Mouse (Mus musculus): Measurements from ENCODE around the gene Hils1. TPM values are rescaled to one million over a fixed set of nuclear protein-coding genes. Genes with fewer than 3 reads are reported as not detected.
"Not testable (repeated sequence)": the region's sequence is repeated elsewhere in the genome, so short reads cannot be mapped to it uniquely, and the experiment has no call there.

Gene Hils1
- polyA plus RNA-seq, 1 experiment from 2014 or later, result not detected

DNA sequence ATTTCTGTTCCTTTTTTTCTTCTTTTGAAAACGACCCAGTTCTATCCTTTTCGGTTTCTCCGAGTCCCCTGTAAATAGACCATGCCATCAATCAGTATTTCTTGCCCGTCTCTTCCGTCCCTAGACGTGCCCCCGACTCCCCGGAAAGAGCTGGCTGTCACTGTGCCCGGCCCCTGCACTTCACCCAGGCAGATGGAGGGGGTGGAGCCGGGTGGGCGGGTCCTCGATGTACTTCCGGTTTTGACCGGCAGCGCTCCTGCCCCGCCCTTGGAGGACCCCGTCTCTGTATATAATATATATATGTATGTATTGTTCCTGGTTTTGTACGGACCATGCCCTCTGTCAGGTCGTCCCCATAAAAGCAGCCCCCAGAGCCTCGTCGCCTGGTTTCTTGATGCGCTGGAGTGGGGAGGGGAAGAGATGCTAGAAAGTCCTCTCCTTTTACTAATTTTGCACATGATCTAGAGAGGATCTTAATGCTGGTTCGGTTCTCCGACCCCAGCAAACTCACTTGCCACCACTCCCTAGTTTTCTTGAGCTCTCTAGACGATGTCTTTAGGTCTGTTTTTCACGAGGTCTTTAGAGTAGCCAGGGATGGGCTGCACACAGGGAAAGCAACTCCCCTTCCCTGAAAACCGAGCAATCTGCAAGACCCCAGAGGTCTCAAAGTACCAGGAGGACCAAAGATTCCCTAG, 39.3 kb downstream of the Hils1 start:
- WGBS, result 3% methylated on average over 27 of the region's 27 CpGs
- Histone ChIP-seq H3K27me3 (replicated peaks; ENCODE audit: control insufficient read depth, insufficient read depth, low read length) (0 out of 2 replicates have a peak, but pooled peaks cover 3% of the 10 kb centered on the region), H3K9ac (ENCODE audit: low read depth, low read length) (peak overlapping the region; percentile 72), H3K9me3 (ENCODE audit: control insufficient read depth, low read length) (no peaks in the 10 kb centered on the region), H3K4me3 (ENCODE audit: low read depth, low read length) (peak overlapping the region; percentile 50), H3K4me1 (replicated peaks; ENCODE audit: control insufficient read depth, insufficient read depth, low read length) (peaks cover 67% of the 10 kb centered on the region), H3K36me3 (ENCODE audit: control insufficient read depth, insufficient read depth, low read length) (peaks cover 31% of the 10 kb centered on the region), H3K4me2 (peak overlapping the region; percentile 89), H3K27ac (ENCODE audit: low read depth, low read length) (peak overlapping the region; percentile 73)
- ATAC-seq (replicated peaks; ENCODE audit: low FRiP score) (peak; percentile 67), DNase-seq (ENCODE audit: low spot score) (peak; percentile 87)

DNA sequence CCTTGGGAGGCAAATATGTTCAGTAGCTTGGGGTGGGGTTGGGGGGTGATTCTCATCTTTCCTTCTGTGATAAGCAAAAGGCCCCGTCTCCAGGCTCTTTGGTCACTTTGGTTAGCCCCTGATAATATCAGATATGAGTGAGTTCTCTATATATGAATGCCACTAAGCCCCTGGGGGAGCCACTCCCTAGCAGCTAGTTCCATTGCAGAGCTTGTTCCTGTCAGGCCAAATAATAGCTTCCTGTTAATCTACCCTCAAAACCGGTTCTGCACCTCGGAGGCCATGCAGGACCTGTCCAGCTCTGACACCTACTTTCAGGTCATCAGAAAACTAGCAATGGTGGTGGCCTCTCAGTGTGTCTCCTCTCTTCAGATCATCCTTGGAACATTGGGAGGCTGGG, 40.0 kb downstream of the Hils1 start:
- Histone ChIP-seq H3K36me3 (ENCODE audit: control insufficient read depth, insufficient read depth, low read length) (peaks cover 24% of the 10 kb centered on the region), H3K4me3 (ENCODE audit: low read depth, low read length) (no peak overlapping the region), H3K4me1 (replicated peaks; ENCODE audit: control insufficient read depth, insufficient read depth, low read length) (peaks cover 62% of the 10 kb centered on the region), H3K9me3 (ENCODE audit: control insufficient read depth, low read length) (no peaks in the 10 kb centered on the region), H3K27me3 (replicated peaks; ENCODE audit: control insufficient read depth, insufficient read depth, low read length) (0 out of 2 replicates have a peak, but pooled peaks cover 3% of the 10 kb centered on the region), H3K9ac (ENCODE audit: low read depth, low read length) (peak overlapping the region; percentile 72; the same call in 1 of the 2 replicates), H3K27ac (ENCODE audit: low read depth, low read length) (peak overlapping the region; percentile 73), H3K4me2 (peak overlapping the region; percentile 89)
- 44% methylated on average over 3 of the region's 3 CpGs for WGBS
- ATAC-seq (replicated peaks; ENCODE audit: low FRiP score) (no peak), DNase-seq (ENCODE audit: low spot score) (no peak)

DNA sequence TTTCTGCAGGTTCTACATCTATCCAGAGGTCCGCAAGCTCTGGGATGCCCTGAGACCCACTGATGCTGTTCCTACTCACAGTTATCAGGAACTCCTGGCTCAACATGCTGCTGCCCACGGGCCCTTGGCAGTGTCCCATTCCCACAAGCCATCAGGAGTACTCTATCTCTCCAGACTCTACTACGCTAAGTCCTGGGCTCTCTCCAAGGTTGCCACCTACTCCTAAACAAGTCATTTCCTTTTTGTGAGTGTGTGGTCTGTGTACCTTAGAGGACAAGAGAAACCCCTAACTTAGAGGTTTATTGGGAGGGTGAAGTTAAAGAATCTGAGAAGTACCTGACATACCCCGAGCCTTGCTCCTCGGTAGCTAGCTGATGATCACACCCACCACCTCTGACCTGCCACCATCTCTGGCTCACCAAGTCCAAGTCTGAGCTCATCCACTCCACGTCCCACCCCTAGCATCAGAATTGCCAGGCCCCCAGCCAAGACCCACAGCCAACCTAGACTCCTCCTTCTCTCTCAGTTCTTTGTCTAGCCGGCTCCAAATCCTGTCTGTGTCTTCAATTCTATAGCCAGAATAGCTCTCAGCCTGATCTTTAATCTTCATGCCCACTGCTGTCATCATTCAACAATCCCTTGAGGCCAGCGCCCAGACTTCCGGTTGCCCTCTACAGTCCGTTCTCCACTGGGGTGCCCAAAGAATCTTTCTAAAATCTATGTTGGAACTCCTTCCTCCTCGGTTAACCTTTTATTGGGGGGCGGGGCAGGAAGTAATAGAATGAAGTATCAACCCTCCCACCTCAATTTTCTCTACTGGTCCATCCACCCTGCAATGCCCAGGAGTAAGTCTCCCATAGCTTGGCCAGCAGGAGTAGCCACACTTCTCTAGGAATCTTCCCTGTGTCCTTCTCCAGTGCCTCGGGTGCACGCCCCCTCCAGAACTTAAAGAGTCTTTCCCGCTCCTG, 41.6 kb downstream of the Hils1 start:
- WGBS, result 34% methylated on average over 15 of the region's 15 CpGs
- Histone ChIP-seq H3K27ac (ENCODE audit: low read depth, low read length) (peak overlapping the region; percentile 99), H3K9me3 (ENCODE audit: control insufficient read depth, low read length) (no peaks in the 10 kb centered on the region), H3K27me3 (replicated peaks; ENCODE audit: control insufficient read depth, insufficient read depth, low read length) (0 out of 2 replicates have a peak, but pooled peaks cover 3% of the 10 kb centered on the region), H3K9ac (ENCODE audit: low read depth, low read length) (peak overlapping the region; percentile 97), H3K4me2 (peak overlapping the region; percentile 96), H3K4me1 (replicated peaks; ENCODE audit: control insufficient read depth, insufficient read depth, low read length) (peaks cover 59% of the 10 kb centered on the region), H3K36me3 (ENCODE audit: control insufficient read depth, insufficient read depth, low read length) (peaks cover 17% of the 10 kb centered on the region; the same call in 1 of the 2 replicates), H3K4me3 (ENCODE audit: low read depth, low read length) (peak overlapping the region; percentile 91)
- no peak for ATAC-seq (replicated peaks; ENCODE audit: low FRiP score)
- no peak for DNase-seq (ENCODE audit: low spot score)

DNA sequence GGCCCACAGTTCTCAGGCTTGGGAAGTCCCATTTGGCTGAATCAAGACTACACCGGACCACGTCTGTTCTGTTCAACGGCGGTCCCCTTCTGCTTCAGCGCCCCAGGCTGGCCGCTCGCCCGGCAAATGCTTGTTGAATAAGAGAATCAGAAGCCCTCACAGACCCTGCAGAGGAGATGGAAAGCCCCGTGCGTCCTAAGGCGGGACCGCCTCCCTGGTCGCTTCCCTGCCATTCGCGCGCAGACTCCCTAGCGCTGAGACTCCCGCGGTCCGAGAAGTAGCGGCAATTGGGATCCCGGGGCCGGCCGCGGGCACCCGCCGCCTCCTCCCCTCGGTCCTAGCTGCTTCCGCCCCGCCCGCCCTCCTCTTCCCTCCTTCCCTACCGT, 42.2 kb downstream of the Hils1 start, which contains the start of gene Samd14:
Gene Samd14, plus strand, starts transcription at position 251 of the 386 bp plus-strand sequence.
- Histone ChIP-seq H3K27me3 (replicated peaks; ENCODE audit: control insufficient read depth, insufficient read depth, low read length) (0 out of 2 replicates have a peak, but pooled peaks cover 3% of the 10 kb centered on the region), H3K4me1 (replicated peaks; ENCODE audit: control insufficient read depth, insufficient read depth, low read length) (peaks cover 64% of the 10 kb centered on the region), H3K9me3 (ENCODE audit: control insufficient read depth, low read length) (no peaks in the 10 kb centered on the region), H3K4me2 (peak within 1 kb of the TSS; percentile 96), H3K27ac (ENCODE audit: low read depth, low read length) (peak within 1 kb of the TSS; percentile 99), H3K36me3 (ENCODE audit: control insufficient read depth, insufficient read depth, low read length) (peaks cover 19% of the 10 kb centered on the region), H3K9ac (ENCODE audit: low read depth, low read length) (peak within 1 kb of the TSS; percentile 97), H3K4me3 (ENCODE audit: low read depth, low read length) (peak within 1 kb of the TSS; percentile 91)
- 0% methylated on average over 32 of the region's 32 CpGs for WGBS
- DNase-seq (ENCODE audit: low spot score), result peak; percentile 78
- ATAC-seq (replicated peaks; ENCODE audit: low FRiP score), result peak; percentile 22; the same call in 1 of the 2 replicates

DNA sequence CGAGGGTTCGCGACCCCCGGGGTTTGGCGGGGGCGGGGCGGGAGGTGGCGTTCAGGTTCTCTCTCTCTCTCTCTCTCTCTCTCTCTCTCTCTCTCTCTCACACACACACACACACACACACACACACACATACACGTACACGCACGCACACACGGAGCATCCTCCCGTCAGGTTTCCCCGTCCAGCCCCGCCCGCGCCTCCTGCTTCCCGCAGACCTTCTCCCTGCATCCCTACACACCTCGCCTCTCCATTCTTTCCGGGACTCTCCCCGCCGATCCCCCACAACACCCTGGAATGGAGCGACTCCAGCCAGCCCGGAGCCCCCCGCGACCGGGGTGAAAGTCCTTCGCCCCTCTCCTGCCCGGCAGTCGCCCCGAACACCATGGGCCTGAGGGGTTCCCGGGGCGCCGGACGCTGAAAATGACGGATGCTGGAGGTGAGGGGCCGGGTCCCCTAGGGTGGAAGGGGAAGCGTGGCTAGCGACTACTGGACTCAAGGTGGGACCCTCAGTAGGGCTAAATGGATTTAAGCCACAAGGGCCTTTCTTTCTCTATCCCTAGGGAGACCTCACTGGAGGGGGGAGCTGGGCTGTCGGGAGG, 42.8 kb downstream of the Hils1 start:
- Histone ChIP-seq H3K9ac (ENCODE audit: low read depth, low read length) (peak overlapping the region; percentile 97), H3K4me3 (ENCODE audit: low read depth, low read length) (peak overlapping the region; percentile 91), H3K27me3 (replicated peaks; ENCODE audit: control insufficient read depth, insufficient read depth, low read length) (0 out of 2 replicates have a peak, but pooled peaks cover 3% of the 10 kb centered on the region), H3K36me3 (ENCODE audit: control insufficient read depth, insufficient read depth, low read length) (peaks cover 13% of the 10 kb centered on the region), H3K4me2 (peak overlapping the region; percentile 96), H3K4me1 (replicated peaks; ENCODE audit: control insufficient read depth, insufficient read depth, low read length) (peaks cover 63% of the 10 kb centered on the region), H3K27ac (ENCODE audit: low read depth, low read length) (peak overlapping the region; percentile 99), H3K9me3 (ENCODE audit: control insufficient read depth, low read length) (no peaks in the 10 kb centered on the region)
- no peak for DNase-seq (ENCODE audit: low spot score)
- no peak for ATAC-seq (replicated peaks; ENCODE audit: low FRiP score)
- WGBS, result 2% methylated on average over 40 of the region's 40 CpGs

DNA sequence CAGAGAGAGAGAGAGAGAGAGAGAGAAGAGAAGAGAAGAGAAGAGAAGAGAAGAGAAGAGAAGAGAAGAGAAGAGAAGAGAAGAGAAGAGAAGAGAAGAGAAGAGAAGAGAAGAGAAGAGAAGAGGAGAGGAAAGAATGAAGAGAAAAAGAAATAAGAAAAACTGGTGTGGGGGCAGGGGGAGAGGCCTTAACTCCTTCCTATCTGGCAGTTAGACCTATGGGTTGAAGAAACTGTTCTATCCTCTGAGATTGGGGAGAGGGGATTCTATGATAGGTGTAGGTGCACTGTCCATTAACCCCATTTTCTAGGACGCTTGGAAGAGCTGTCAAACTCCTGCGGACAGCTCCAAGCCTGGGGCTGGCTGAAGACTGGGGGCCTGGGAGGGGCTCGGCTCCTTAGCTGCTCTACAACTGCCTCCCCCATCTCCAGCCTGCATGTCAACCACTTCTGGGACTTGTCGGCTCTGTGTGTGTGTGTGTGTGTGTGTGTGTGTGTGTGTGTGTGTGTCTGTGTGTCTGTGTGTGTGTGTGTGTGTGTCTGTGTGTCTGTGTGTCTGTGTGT, 43.5 kb downstream of the Hils1 start:
- 9% methylated on average over 4 of the region's 4 CpGs for whole genome bisulfite sequencing
- Histone ChIP-seq H3K9ac (ENCODE audit: low read depth, low read length) (peak overlapping the region; percentile 97), H3K27ac (ENCODE audit: low read depth, low read length) (peak overlapping the region; percentile 99), H3K4me1 (replicated peaks; ENCODE audit: control insufficient read depth, insufficient read depth, low read length) (peaks cover 63% of the 10 kb centered on the region), H3K4me3 (ENCODE audit: low read depth, low read length) (peak overlapping the region; percentile 91), H3K4me2 (peak overlapping the region; percentile 96)
- ATAC-seq (replicated peaks; ENCODE audit: low FRiP score); H3K36me3 ChIP-seq (ENCODE audit: control insufficient read depth, insufficient read depth, low read length); H3K9me3 ChIP-seq (ENCODE audit: control insufficient read depth, low read length); H3K27me3 ChIP-seq (replicated peaks; ENCODE audit: control insufficient read depth, insufficient read depth, low read length); DNase-seq (ENCODE audit: low spot score): not testable (repeated sequence)

DNA sequence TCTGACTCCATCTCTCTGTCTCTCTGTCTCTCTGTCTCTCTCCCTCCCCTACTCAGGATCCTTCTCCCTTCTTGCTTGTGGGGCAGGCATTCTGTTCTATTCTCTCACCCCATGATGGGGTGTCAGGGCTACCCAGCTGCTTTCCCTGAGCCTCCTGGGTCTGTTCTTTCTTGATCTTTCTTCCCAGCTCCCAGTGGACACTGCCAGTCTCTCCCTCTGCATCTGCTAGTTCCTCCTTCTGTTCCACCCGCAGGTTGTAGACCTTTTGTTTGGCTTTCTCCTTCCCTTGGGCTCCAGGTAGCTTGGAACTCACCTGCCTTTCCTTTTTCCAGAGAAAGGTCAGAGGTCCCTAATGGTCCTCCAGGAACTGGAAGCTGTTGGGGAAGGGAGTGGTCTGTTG, 44.0 kb downstream of the Hils1 start:
- Histone ChIP-seq H3K9ac (ENCODE audit: low read depth, low read length) (peak overlapping the region; percentile 97), H3K4me3 (ENCODE audit: low read depth, low read length) (peak overlapping the region; percentile 91), H3K27ac (ENCODE audit: low read depth, low read length) (peak overlapping the region; percentile 99), H3K4me1 (replicated peaks; ENCODE audit: control insufficient read depth, insufficient read depth, low read length) (peaks cover 63% of the 10 kb centered on the region), H3K36me3 (ENCODE audit: control insufficient read depth, insufficient read depth, low read length) (peaks cover 10% of the 10 kb centered on the region), H3K4me2 (peak overlapping the region; percentile 96), H3K27me3 (replicated peaks; ENCODE audit: control insufficient read depth, insufficient read depth, low read length) (0 out of 2 replicates have a peak, but pooled peaks cover 3% of the 10 kb centered on the region), H3K9me3 (ENCODE audit: control insufficient read depth, low read length) (no peaks in the 10 kb centered on the region)
- ATAC-seq (replicated peaks; ENCODE audit: low FRiP score), result no peak
- no peak for DNase-seq (ENCODE audit: low spot score)
- 25% methylated on average over 1 of the region's 1 CpGs for WGBS

DNA sequence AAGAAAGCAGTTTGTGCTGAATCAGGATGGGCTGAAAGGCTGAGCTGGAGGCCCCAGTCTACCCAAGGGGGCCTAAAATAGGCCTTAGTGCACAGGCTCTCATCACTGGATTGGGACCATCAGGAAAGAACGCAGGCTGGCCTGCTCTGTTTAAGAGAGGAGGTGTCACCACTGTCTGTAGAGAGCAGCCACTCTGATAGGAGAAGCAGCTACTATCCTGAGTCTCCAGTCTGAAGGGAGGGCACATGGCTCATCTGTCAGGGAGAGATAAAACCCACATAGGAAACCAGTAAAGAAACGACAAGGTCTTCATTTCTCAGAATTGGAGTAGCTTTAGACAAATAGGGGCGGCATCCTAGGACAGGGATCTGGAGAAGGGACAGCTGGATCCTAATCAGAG, 44.7 kb downstream of the Hils1 start:
- Histone ChIP-seq H3K27ac (ENCODE audit: low read depth, low read length) (peak overlapping the region; percentile 99), H3K4me2 (peak overlapping the region; percentile 96), H3K9ac (ENCODE audit: low read depth, low read length) (peak overlapping the region; percentile 97), H3K4me1 (replicated peaks; ENCODE audit: control insufficient read depth, insufficient read depth, low read length) (peaks cover 59% of the 10 kb centered on the region), H3K9me3 (ENCODE audit: control insufficient read depth, low read length) (no peaks in the 10 kb centered on the region), H3K36me3 (ENCODE audit: control insufficient read depth, insufficient read depth, low read length) (peaks cover 10% of the 10 kb centered on the region), H3K27me3 (replicated peaks; ENCODE audit: control insufficient read depth, insufficient read depth, low read length) (0 out of 2 replicates have a peak, but pooled peaks cover 3% of the 10 kb centered on the region), H3K4me3 (ENCODE audit: low read depth, low read length) (peak overlapping the region; percentile 91)
- DNase-seq (ENCODE audit: low spot score) (no peak), ATAC-seq (replicated peaks; ENCODE audit: low FRiP score) (peak; percentile 97)
- 19% methylated on average over 3 of the region's 3 CpGs for WGBS

Data from liver, embryonic 11.5 days (tissue).